Mouse (Mus musculus) urinary bladder, adult 18-20 months (tissue): Measurements from ENCODE around the gene Pcx.

Experiments used
- DNase-seq, 2 experiments: peaks; one replicate each; pipeline ENCODE4 v3.0.0; 2022; ENCODE audit warnings: low spot score in 2 of 2, mixed read lengths in 2 of 2

The Pcx gene

GRCm38 (mm10) chr19:4509986-4510963 lies at the start of gene Pcx:
Gene Pcx (plus strand): TSS chr19:4510472.
- peak; percentile 97 to 99 for DNase-seq

GRCm38 (mm10) chr19:4461981-4462380 lies 48.3 kb upstream of the Pcx start:
- DNase-seq: no peak

- no peak for DNase-seq
Observed at GRCm38 (mm10) chr19:4464666-4465065, 45.6 kb upstream of the Pcx start.

GRCm38 (mm10) chr19:4468363-4468762 lies 41.9 kb upstream of the Pcx start:
- DNase-seq: no peak

GRCm38 (mm10) chr19:4473549-4473948 lies 36.7 kb upstream of the Pcx start:
- DNase-seq: no peak

- no peak for DNase-seq
Observed at GRCm38 (mm10) chr19:4474739-4475138, 35.5 kb upstream of the Pcx start.

GRCm38 (mm10) chr19:4475224-4475925 lies 34.9 kb upstream of the Pcx start:
- DNase-seq: no peak

- DNase-seq: peak in 1 of 2 experiments; percentile 25
Observed at GRCm38 (mm10) chr19:4476601-4477257, 33.5 kb upstream of the Pcx start.

GRCm38 (mm10) chr19:4477345-4478189 lies 32.7 kb upstream of the Pcx start, which contains the start of gene Syt12:
Gene Syt12 (minus strand): TSS chr19:4477447.
- DNase-seq: peak in 1 of 2 experiments; percentile 22

- DNase-seq: no peak
Observed at GRCm38 (mm10) chr19:4478190-4478516, 32.1 kb upstream of the Pcx start.

- DNase-seq: no peak
Observed at GRCm38 (mm10) chr19:4480041-4480440, 30.2 kb upstream of the Pcx start.

- DNase-seq: no peak
Observed at GRCm38 (mm10) chr19:4481326-4481725, 28.9 kb upstream of the Pcx start.

- no peak for DNase-seq
Observed at GRCm38 (mm10) chr19:4482111-4482859, 28.0 kb upstream of the Pcx start.

- no peak for DNase-seq
Observed at GRCm38 (mm10) chr19:4485006-4485405, 25.3 kb upstream of the Pcx start.

- DNase-seq: no peak
Observed at GRCm38 (mm10) chr19:4487877-4488276, 22.4 kb upstream of the Pcx start.

GRCm38 (mm10) chr19:4491080-4491695 lies 19.1 kb upstream of the Pcx start:
- no peak for DNase-seq

- no peak for DNase-seq
Observed at GRCm38 (mm10) chr19:4492526-4493296, 17.6 kb upstream of the Pcx start.

GRCm38 (mm10) chr19:4494707-4495106 lies 15.6 kb upstream of the Pcx start:
- DNase-seq: no peak

GRCm38 (mm10) chr19:4495814-4496213 lies 14.5 kb upstream of the Pcx start:
- DNase-seq: no peak
